Mouse (Mus musculus) midbrain, embryonic 16.5 days (tissue): ENCODE results near the gene Dennd5b. TPM values are rescaled to one million over a fixed set of nuclear protein-coding genes. Genes with fewer than 3 reads are reported as not detected.

Experiments
- ATAC-seq: fragments of 200-750 bp; cut with Nextera tagmentation; 2 replicates; pipeline ENCODE4 v1.8.0; 2017; ENCODE audit warnings: moderate TSS enrichment
- H3K27ac ChIP-seq: fragments of 300-500 bp; sonication (generic); 2 replicates; pipeline ENCODE4 v1.5.1; 2014; ENCODE audit warnings: mild to moderate bottlenecking, low read length, mixed read lengths
- H3K27me3 ChIP-seq: fragments of 300-500 bp; sonication (generic); 2 replicates; pipeline ENCODE4 v1.6.1; 2014; ENCODE audit warnings: low read depth, low read length, mixed read lengths; ENCODE audit not compliant: control insufficient read depth, insufficient read depth
- H3K36me3 ChIP-seq: fragments of 300-500 bp; sonication (generic); 2 replicates; pipeline ENCODE4 v1.6.1; 2014; ENCODE audit warnings: mild to moderate bottlenecking, low read length, moderate library complexity, mixed read lengths; ENCODE audit not compliant: control insufficient read depth, insufficient read depth
- H3K4me1 ChIP-seq: fragments of 300-500 bp; sonication (generic); 2 replicates; pipeline ENCODE4 v1.6.1; 2014; ENCODE audit warnings: mild to moderate bottlenecking, low read length, mixed read lengths; ENCODE audit not compliant: control insufficient read depth, insufficient read depth
- H3K4me2 ChIP-seq: fragments of 300-500 bp; sonication (generic); 2 replicates; pipeline ENCODE4 v1.6.1; 2014; ENCODE audit warnings: mild to moderate bottlenecking, low read length, mixed read lengths
- H3K4me3 ChIP-seq: fragments of 300-500 bp; sonication (generic); 2 replicates; pipeline ENCODE4 v1.5.1; 2014; ENCODE audit warnings: low read depth, mild to moderate bottlenecking, low read length, moderate library complexity, mixed read lengths
- H3K9ac ChIP-seq: fragments of 300-500 bp; sonication (generic); 2 replicates; pipeline ENCODE4 v1.6.1; 2014; ENCODE audit warnings: low read depth, low read length, mixed read lengths
- H3K9me3 ChIP-seq: fragments of 300-500 bp; sonication (generic); replicated peaks from 2 replicates; pipeline ENCODE4 v1.6.1; 2014; ENCODE audit warnings: mild to moderate bottlenecking, low read length, mixed read lengths; ENCODE audit not compliant: control insufficient read depth, poor library complexity, severe bottlenecking
- WGBS: fragments of 180-500 bp; shearing (Covaris S2); extraction: QIAGEN DNeasy Blood & Tissue Kit; methylation state at CpG from one replicate; pipeline ENCODE4 v1.1.7; 2014; 5-methylcytosine and 5-hydroxymethylcytosine counted together
- polyA plus RNA-seq: library from polyadenylated mRNA; unstranded; fragments of >200 nt; fragmentation: Nextera tagmentation; extraction: Ambion mirVana; gene quantifications from 2 replicates; pipeline ENCODE4 v1.2.1, GENCODE M21; 2015

Gene Dennd5b
- polyA plus RNA-seq, 1 experiment from 2014 or later = 15.1 TPM

GRCm38 (mm10) chr6:148972891-148973290, 128.6 kb downstream of the Dennd5b start:
- ATAC-seq = no peak
- Histone ChIP-seq H3K4me3 (no peak overlapping the region), H3K27ac (no peak overlapping the region), H3K9ac (no peak overlapping the region), H3K27me3 (no peaks in the 10 kb centered on the region), H3K4me1 (no peaks in the 10 kb centered on the region), H3K9me3 (no peaks in the 10 kb centered on the region), H3K36me3 (no peaks in the 10 kb centered on the region), H3K4me2 (no peak overlapping the region)
- 71% methylated on average over 2 of the region's 2 CpGs for WGBS

- no peak overlapping the region for H3K4me2 ChIP-seq
- ATAC-seq = no peak
- 17% methylated on average over 9 of the region's 9 CpGs for WGBS
- no peaks in the 10 kb centered on the region for H3K27me3 ChIP-seq
- no peak overlapping the region for H3K9ac ChIP-seq
- no peak overlapping the region for H3K4me3 ChIP-seq
- no peaks in the 10 kb centered on the region for H3K4me1 ChIP-seq
- H3K27ac ChIP-seq = no peak overlapping the region
- no peaks in the 10 kb centered on the region for H3K36me3 ChIP-seq
- H3K9me3 ChIP-seq = no peaks in the 10 kb centered on the region
Measured at GRCm38 (mm10) chr6:148972059-148972848, 129.2 kb downstream of the Dennd5b start.

GRCm38 (mm10) chr6:148971385-148971940, 130.0 kb downstream of the Dennd5b start:
- Histone ChIP-seq H3K27me3 (no peaks in the 10 kb centered on the region), H3K36me3 (no peaks in the 10 kb centered on the region), H3K9ac (no peak overlapping the region), H3K4me1 (no peaks in the 10 kb centered on the region), H3K27ac (no peak overlapping the region), H3K9me3 (no peaks in the 10 kb centered on the region), H3K4me2 (no peak overlapping the region), H3K4me3 (no peak overlapping the region)
- WGBS = 31% methylated on average over 9 of the region's 9 CpGs
- no peak for ATAC-seq

GRCm38 (mm10) chr6:148961285-148961684, 140.2 kb downstream of the Dennd5b start:
- H3K27ac ChIP-seq = no peak overlapping the region
- H3K4me3 ChIP-seq = no peak overlapping the region
- H3K4me2 ChIP-seq = no peak overlapping the region
- H3K9ac ChIP-seq = no peak overlapping the region
- 46% methylated on average over 1 of the region's 1 CpGs for WGBS
- no peak for ATAC-seq
- H3K9me3 ChIP-seq = no peaks in the 10 kb centered on the region
- H3K36me3 ChIP-seq = no peaks in the 10 kb centered on the region
- H3K27me3 ChIP-seq = no peaks in the 10 kb centered on the region
- no peaks in the 10 kb centered on the region for H3K4me1 ChIP-seq

GRCm38 (mm10) chr6:148959540-148960238, 141.8 kb downstream of the Dennd5b start:
- no peaks in the 10 kb centered on the region for H3K27me3 ChIP-seq
- no peak for ATAC-seq
- H3K4me3 ChIP-seq = no peak overlapping the region
- WGBS = 72% methylated on average over 4 of the region's 4 CpGs
- H3K36me3 ChIP-seq = no peaks in the 10 kb centered on the region
- no peaks in the 10 kb centered on the region for H3K4me1 ChIP-seq
- H3K27ac ChIP-seq = no peak overlapping the region
- no peaks in the 10 kb centered on the region for H3K9me3 ChIP-seq
- no peak overlapping the region for H3K9ac ChIP-seq
- no peak overlapping the region for H3K4me2 ChIP-seq

- Histone ChIP-seq H3K4me2 (no peak overlapping the region), H3K4me1 (no peaks in the 10 kb centered on the region), H3K27ac (no peak overlapping the region), H3K9me3 (no peaks in the 10 kb centered on the region), H3K4me3 (no peak overlapping the region), H3K36me3 (no peaks in the 10 kb centered on the region), H3K9ac (no peak overlapping the region), H3K27me3 (no peaks in the 10 kb centered on the region)
- 96% methylated on average over 1 of the region's 1 CpGs for WGBS
- no peak for ATAC-seq
Measured at GRCm38 (mm10) chr6:148958712-148959111, 142.8 kb downstream of the Dennd5b start.

GRCm38 (mm10) chr6:148957046-148957445, 144.4 kb downstream of the Dennd5b start:
- H3K27me3 ChIP-seq = no peaks in the 10 kb centered on the region
- no peaks in the 10 kb centered on the region for H3K36me3 ChIP-seq
- H3K4me3 ChIP-seq = no peak overlapping the region
- no peak for ATAC-seq
- 71% methylated on average over 3 of the region's 3 CpGs for whole genome bisulfite sequencing
- no peak overlapping the region for H3K27ac ChIP-seq
- H3K4me1 ChIP-seq = no peaks in the 10 kb centered on the region
- no peak overlapping the region for H3K4me2 ChIP-seq
- H3K9ac ChIP-seq = no peak overlapping the region
- no peaks in the 10 kb centered on the region for H3K9me3 ChIP-seq

- Histone ChIP-seq H3K27ac (no peak overlapping the region), H3K4me3 (no peak overlapping the region), H3K27me3 (no peaks in the 10 kb centered on the region), H3K36me3 (no peaks in the 10 kb centered on the region), H3K9ac (no peak overlapping the region), H3K9me3 (no peaks in the 10 kb centered on the region), H3K4me2 (no peak overlapping the region), H3K4me1 (no peaks in the 10 kb centered on the region)
- ATAC-seq = no peak
Measured at GRCm38 (mm10) chr6:148955641-148956420, 145.6 kb downstream of the Dennd5b start.
